Mouse (Mus musculus) cerebellum, adult 11 months (tissue): Measurements from ENCODE around the gene R3hdm2.

Source experiments
- DNase-seq: peaks from one replicate; pipeline ENCODE4 v3.0.0; 2022

The R3hdm2 gene

DNA sequence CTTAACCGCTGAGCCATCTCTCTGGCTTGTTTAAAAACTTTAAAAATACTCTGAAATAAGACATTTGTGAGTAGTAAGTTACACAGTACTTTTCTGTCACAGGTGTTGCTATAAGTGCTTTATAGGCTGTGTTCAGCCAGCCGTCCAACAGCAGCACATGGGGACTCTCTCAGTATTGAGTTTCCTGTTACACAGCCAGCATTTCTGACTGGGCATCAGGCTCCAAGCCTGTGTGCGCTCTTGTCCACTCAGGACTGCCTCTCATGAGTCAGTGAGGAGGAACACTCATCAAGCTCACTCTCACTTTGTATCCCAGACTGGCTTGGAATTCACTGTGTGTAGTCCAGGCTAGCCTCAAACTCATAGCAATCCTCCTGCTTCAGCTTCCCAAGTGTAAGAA lies 116.0 kb downstream of the R3hdm2 start:
- no peak for DNase-seq

DNA sequence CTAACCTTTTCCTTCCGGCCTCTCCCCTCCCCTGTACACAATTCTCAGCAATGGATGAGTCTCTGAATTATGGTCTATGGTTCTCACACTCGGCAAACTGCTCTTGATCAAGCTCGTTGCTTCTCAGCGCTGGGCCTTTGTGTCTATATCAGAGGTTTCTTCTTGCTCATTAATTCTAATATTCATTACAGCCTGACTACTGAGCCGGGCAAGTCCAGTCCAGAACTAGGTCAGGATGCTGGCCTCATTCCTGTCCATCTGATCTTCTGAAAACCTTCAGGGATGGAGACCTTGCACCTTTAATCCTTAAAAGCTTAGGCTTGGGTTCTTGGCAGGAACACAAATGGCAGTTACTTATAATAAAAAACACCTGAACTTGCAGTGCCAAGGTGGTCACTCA lies 119.4 kb downstream of the R3hdm2 start:
- no peak for DNase-seq

DNA sequence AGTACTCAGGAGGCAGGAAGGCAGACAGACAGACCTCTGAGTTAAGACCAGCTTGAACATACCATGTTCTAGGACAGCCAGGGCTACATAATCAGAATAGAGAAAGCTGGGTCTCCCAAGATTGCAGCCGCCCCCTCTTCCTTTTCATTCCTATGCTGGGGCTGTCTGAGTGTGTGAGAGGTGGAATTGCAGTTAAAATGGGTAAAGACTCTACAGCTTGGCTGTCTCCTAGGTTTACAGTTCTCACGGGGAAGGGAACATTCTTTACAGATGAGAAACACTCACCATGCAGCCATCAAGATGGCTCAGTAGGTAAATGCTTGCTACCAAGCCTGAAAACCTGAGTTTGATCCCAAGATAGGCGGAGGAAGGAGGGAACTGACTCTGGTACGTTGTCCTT lies 119.9 kb downstream of the R3hdm2 start:
- DNase-seq, result no peak

DNA sequence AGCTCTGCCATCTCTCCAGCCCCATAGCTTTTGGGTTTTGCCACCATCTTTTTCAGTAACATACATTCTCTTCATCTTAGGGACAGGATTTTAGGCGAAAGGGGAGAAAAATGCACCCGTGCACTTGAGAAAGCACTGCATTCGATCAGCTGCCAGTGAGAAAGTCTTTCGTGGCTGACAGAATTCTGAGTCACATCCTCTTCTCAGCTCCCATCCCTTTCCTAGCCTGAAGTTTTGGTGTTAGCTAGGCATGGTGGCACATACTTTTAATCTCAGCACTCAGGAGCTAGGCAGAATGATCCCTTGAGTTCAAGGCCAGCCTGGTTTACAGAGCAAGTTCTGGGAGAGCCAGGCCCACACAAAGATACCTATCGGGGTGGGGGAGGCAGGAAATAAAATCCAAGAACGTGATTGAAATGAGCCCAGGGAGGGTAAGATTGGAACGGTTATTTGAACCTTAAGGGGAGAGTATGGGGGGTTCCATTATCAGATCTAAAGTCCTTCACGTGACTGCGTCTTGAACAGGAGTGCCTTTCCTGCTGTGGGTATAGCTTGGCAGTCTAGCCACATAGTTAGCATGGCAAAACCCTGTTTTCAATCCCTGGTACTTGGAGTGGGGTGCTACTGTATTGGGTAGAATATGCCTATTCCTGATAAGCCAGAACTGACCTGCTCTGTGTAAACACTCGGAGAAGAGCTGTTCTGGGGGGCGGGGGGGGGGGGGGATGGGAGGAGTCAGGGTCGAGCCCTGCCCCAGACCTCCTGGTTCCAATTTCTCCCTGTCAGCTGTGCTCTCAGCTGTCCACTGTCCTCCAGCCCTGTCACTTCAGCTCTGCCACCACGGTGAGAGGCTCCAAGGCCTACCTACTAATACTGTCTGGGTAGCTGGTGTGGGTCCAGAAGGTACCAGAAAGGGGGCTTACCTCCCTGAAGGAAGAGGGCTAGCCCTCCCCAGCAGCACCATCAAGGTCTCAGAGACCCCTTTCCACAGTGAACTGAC lies 121.1 kb downstream of the R3hdm2 start, which contains the start of gene Stac3:
Stac3 (plus strand) TSS at position 793 of the 1,000 bp plus-strand sequence.
- no peak for DNase-seq

DNA sequence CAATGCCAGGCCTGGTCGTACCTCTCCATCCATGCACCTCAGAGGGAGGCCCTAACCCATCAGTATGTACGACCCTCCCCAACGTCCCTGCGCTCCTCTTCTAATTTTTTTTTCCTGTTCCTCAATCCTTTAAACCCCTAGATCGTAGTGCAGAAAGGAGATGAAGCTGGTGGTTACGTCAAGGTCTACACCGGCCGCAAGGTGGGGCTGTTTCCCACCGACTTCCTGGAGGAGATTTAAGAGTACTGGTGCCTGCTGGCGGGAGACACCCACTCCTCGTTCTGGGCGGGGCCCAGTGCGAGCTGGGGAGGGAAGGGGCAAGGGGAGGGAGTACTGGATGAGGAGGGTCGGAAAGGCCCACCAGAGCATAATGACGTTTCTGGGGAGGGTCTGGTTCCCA lies 128.1 kb downstream of the R3hdm2 start:
- peak; percentile 80 for DNase-seq

DNA sequence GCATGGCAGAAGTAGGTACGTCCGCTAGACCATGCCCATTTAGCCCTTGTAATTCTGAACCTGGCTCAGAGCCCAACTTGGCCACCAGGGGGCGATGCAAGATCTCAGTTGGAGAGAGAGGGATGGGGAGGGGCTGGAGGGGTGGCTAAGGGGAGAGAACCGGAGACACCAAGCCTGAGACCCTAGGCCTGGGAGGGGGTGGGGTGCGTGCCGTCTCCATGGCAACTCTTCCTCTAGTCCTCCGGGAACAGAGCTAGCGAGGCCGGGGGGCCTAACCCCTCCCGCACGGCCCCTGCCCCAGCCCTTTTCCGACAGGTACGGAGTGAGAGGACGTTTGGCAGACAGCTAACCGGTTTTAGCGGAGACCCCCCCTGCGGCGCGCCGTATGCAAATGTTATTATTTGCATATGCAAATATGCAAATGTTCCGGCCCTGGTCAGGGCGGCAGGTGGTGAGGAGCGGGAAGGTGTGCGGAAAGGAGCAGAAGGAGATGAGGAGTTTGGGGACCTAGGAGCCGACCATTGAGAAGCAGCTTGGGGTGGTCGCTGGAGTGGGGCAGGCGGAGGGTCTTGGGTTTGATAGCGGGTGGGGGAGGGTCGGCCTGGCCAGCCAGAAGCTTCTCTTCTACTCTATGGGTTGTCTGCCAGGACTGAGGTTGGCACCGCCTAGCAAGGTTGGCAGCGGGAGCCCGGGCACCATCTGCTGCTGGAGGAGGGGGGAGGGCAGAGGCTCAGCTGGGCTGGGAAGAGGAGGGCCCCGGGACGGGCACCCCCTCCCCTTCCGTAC lies 129.1 kb downstream of the R3hdm2 start:
- DNase-seq, result peak; percentile 95

DNA sequence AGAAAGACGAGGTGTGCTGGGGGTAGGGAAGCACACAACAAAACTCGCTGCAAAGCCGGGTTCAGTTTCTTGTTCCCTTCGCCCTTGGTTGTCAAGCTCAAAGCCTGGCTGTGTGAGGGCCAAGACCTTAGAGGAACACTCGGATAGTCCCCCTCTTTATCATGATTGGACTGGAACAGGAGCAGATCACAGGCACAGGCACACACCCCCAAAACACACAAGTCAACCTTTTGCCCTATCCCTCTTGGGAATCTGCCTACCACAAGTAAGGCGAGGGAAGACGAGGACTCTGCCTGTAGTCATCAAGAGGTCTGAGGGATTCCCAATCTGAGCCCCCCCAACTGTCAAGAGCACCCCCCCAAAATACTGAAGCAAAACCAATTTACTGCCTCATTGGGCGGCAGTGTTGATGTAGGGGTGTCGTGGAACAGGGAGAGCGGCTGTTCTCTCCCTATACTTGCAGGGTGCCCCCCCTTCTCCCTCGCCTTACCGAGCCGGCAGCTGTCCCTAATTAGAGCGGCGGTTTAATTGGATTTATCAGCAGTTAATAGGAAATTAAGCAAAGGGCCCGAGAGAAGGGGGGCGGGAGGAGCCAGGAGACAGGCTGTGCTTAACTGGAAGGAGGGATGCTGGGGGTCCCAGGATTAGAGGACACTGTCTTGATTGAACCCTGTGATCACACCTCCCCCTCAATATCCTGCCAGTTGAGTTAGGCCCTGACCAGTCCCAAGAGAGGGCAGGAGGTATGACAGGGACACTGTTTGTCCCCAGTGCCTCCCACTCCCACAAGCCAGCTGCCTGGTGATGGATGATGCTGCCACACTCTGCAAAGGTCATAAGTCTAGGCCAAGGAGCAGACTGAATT lies 129.9 kb downstream of the R3hdm2 start:
- no peak for DNase-seq

DNA sequence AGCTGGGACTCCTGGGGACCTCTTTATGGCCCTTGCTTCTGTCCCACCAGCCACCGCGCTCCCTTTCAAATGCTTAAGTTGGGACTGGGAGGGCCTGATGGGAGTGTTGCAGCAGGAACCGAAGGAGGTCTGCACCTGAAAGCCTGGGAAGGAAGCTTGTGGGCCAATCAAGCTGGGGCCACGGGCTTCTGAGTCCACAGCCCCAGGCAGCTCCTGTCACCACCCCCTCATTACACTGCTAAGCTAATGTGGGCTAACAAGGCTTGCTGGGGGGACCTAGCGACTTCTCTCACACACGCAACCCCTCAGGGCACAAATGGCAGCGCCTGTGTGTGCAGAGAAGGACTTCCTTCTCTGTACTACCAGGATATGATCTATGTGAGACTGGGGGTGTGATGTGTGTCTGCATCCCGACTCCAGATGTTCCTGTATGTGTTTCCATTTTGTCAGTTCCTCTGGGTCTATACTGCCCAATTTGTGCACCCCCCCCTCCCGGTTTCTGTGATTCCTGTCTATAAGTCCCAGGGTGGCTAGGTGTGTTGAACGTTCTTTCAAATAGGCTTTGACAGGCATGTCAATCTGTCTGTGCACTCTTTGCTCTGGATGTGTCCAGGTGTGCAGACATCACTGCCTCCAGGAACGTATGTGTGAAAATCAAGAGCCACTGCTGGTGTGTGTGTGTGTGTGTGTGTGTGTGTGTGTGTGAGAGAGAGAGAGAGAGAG lies 130.9 kb downstream of the R3hdm2 start:
- DNase-seq, result no peak

DNA sequence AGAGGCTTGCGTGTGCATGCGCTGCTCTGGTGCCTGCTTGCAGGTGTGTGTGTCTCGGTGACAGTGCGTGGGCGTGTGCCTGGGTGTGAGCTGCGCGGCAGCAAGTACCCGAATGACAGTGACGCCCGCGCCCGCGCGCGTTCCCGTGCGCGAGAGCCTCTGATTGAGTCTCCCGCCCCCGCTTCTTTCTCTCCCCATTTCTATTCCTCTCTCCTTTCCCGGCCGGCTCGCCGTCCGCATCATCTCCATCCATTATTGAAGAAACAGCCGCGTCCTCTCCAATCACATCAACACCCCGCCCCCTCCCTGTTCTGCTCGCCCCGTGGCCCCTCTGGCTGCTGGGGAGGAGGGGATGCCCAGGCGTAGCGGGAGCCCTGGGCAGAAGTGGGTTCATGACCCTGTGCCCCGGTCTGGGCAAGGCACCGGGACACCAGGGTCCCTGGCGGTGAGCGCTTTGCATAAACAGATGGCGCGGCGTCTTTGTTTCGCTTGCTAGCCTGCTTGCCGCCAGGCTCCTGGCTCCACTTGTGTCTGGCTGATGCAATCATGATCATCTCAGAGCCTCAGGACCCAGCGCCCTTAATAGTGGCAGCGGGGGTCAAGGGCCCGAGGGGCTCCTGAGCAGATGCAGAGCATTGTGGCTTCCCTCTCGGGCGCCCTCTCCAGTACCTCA lies 131.6 kb downstream of the R3hdm2 start:
- peak; percentile 85 for DNase-seq

DNA sequence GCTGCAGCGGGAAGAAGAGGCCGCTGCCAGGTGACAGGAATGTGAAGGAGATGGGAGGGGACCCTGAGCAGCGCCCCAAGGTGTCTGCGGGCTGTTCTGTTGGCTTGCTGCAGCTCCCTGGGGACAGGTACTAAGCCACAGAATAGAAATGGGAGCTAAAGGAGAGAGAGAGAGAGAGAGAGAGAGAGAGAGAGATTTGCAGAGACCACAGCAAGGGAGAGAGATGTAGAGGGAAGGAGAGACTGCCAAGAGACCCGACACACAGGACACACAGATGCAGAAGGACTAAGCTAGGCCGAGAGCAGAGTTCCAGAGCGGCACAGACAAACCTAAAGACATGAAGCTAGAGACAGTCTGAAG lies 132.2 kb downstream of the R3hdm2 start:
- DNase-seq, result no peak

DNA sequence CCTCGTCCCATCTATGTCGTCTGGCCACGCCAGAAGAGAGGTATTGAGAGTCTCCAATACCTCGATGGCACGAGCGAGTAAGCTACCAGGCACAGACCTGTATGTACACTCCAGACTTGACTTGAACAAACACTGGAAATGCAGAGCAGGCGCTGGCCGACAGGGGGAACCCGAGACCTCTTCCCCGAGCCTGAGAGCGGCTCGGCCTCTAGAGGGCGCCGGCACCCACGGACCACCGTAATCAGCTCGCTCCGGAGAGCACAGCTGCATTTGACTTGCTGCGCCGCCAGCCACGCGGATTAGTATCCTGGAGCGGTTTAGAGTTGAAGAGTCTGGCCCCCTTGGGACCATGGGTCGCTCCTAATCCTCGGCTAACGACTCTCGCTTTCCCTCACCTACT lies 132.7 kb downstream of the R3hdm2 start:
- DNase-seq, result peak; percentile 95

DNA sequence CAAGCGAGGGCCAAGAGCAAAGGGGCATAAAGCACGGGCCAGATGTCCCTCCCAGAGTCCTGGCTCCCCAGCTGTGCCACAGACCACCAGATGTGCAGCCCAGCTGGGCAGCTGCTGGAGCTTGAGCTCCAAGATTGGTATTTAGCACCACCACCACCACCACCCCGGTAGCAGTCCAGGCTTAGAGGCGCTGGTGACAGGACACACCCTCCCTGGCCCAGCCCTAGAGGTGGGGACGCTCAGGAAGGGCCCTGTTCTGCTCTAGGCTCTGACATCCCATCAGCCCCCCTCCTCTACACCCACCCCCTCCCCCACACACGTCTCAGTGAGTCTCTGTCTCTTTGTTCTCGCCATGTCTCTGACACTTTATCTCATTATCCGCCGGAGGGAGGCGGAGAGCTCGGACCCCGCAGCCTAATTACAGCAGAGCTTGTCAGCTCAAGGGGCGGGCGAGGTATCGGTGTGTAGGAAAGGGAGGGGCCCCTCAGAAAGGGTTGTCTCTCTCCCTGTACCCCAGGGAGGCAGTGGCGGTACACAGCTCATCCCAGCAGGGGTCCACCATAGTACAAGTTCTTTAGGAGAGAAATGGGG lies 133.5 kb downstream of the R3hdm2 start:
- DNase-seq, result peak; percentile 46

DNA sequence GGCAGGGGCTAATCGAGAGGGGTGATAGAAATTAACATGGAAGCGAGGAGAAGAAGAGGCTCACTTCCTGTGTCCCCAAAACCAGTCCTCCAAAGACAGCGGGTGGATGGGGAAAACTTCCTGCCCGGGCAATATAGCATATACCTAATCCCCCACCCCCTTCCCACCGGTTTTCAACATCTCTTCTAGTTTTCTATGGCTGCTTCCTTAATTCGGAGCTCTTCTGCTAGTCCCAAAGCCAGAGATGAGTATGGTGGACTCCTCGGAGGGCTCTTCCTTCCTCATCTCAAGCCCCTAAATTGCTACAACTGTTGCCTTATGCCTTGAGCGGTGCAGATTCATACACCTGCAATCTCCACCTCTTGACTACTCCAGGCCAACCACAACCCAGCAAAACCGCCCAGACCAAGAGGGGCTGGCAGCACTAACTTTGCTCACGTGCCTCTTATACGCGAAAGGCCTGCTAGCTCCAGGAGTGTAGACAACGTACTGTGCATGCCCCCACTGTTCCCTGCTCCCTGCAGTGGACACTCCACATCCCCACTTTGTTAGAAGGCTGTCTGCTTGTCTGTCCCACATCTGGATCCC lies 134.1 kb downstream of the R3hdm2 start:
- DNase-seq, result peak; percentile 25

DNA sequence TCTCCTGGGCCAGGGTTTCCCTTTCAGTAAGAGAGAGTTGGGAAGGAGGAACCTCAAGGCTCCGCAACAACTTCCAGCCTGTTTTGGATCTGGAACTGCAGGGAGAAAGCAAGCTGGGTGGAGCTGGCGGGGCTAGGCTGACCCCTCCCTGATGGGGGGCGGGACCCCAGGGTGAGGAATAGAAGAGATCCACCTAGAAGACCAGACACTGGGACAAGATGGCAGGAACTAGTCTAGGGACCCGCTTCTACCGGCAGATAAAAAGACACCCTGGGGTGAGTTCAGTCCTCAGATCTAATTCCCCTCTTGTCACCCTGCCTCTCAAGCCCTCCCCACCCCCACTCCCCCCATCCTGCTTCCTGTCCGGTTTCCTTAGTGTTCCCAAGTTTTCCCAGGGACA lies 134.6 kb downstream of the R3hdm2 start, which contains the start of gene Ndufa4l2:
Ndufa4l2 (plus strand) TSS at position 204 of the 400 bp plus-strand sequence.
- peak; percentile 22 for DNase-seq

DNA sequence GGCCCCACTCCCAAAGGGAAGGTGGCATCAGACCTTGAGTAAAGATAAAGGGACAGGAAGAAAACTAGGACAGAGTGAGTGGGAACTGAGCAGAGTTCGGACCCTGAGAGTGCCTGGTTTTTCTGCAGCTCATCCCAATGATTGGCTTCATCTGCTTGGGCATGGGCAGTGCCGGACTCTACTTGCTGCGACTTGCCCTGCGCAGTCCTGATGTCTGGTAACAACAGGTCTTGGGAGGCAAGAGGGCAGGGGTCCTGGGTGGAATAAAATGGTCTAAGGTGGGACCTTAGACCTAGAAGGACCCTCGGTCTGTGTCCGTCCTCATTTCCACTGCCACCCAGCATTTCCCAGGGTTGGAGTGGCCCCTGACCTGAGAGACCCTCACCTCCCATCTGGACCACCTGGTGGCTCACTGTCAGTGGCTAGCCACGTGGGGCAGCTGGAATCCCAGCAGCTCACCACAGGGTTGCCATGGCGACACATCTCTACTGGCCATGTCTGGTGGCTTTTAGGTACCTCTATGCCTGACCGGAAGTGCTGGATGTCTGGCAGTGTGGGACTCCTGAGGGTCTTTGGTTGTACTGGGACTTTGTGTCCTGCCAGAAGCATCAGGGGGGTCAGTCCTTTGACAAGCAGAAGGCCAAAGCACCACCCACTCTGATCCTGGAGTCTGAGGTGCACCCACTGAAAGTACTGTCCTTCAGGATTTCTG lies 135.3 kb downstream of the R3hdm2 start:
- DNase-seq, result no peak

DNA sequence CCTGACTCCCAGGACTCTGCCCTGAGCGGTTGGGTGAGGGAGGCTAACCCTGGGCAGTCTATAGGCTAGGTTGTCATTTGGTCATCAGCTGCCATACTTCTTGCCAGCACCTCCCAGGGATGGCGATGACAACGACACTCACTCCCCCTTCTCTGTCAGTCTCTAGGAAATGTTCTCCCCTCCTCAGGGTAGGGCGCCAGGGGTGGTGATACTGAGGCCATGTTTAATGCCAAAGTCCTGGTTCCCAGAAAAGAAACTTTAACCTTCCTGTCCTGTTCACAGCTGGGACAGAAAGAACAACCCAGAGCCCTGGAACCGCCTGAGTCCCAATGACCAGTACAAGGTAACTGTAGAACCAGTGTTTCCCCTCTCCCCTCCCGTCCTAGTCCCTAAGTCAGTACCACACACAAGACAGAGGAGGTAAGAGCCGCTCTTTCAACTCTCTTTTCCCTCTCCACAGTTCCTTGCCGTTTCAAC lies 135.9 kb downstream of the R3hdm2 start:
- no peak for DNase-seq

DNA sequence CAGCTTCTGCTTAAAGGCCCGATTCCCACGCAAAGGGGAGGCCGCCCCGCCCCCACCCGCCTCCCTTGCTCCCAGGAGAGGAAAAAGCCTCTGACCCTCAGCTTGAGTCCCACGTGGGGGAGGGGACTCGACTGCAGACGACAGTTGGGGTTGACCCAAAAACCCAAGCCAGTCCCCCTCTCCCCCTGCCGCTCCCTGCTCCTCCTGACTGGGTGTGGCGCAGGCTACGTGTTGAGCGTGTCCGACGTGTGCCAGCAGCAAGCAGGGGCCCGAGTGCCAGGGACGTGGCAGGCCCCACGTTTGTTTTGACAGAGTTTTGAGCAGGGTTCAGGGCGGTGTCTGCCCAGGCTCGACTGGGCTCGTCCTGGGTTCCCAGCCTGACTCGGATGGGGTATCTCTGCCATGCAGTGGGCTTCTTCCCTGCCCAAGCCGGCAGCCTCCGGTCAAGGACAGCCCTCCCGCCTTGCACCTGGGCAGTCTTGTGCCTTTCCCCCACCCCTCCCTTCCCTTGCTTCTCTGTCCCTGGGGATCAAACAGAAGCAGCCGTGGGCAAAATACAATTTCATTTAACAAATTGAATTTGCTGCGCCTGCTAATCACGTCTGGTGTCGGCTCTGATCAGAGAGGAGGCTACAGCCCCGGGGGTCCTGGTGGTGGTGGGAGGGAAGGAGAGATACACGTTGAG lies 136.6 kb downstream of the R3hdm2 start:
- DNase-seq, result no peak

DNA sequence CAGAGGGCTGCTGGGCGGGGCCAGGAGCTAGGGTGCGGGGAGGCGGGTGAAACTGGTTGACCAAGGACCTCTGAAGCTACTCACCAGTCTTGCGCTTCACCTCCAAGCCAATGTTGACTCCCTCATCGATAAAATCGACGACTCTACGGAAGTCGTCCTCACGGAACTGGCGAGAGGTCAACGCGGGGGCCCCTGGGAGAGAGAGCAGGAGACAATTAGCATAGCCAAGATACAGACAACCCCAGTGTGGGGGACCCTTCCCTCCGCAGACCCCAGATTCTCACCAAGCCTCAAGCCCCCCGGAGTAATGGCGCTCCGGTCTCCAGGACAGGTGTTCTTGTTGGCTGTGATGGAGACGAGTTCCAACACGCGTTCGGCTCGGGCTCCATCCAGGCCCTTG lies 137.8 kb downstream of the R3hdm2 start:
- no peak for DNase-seq

DNA sequence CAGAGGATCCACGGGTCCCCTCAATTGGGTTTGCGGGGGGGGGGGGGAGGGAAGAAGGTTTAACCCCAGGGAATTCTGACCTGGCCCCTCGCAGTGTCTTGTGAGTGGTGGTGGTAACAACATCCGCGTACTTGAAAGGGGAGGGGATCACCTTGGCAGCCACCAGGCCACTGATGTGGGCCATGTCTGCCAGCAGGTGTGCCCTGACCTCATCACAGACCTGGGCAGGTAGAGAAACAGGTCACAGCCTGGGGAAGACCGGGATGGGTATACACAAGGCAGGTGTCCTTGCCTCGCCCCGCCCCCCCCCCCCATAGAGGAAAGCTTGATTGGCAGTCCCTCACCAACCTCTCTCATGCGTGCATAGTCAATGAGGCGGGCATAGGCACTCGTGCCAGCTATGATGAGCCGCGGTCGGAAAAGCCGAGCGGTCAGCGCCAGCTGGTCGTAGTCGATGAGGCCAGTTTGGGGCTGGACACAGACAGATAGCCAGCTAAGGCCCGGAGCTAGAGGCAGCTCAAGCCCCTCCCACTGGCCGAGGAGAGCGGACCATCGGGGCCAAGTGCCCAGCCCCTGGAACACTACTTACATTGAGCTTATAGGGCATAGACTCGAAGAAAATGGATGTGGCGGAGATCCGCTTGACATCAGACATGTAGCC lies 139.0 kb downstream of the R3hdm2 start:
- peak; percentile 19 for DNase-seq
